Mouse (Mus musculus) urinary bladder, adult 2 months (tissue): ENCODE data around the gene Cldn2. TPM values are rescaled to one million over a fixed set of nuclear protein-coding genes. Genes with fewer than 3 reads are reported as not detected.
"Not testable (repeated sequence)": the region's sequence is repeated elsewhere in the genome, so short reads cannot be mapped to it uniquely, and the experiment has no call there.

Experiments used
- DNase-seq: peaks from one replicate; pipeline ENCODE4 v3.0.0; 2022; ENCODE audit warnings: low spot score
- polyA plus RNA-seq: library from polyadenylated mRNA; depleted of rRNA; stranded (reverse); fragments of >200 nt; gene quantifications from 2 replicates; pipeline ENCODE4 v1.2.3, GENCODE M21; 2012; rRNA removed

Cldn2 gene
- polyA plus RNA-seq: 0.06 and 0.10 TPM in 2 replicates

DNA sequence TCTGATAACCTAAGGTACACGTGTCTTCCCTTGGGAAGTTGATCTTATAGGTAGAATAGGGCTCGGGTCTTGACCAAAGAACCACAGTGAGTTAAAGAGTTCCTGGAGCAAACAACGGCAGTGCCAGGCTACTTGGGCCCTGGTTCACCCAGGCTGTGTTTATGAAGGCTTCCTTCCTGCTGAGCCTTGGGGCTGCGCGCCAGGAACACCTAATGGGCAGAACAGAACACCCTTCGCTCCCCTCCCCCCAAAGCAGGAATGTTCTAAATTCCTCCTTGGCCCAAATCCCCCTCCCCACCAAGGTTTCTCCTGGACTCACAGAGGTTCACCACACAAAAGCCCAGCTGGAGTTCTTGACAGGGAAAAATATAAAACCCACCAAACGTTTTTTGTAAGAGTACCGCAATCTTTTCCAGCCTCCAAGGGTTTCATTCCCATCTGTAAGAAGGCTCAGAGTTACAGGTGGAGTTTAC is at the start of gene Cldn2:
Gene Cldn2 (plus strand): TSS at position 423 of the 473 bp plus-strand sequence.
- no peak for DNase-seq

DNA sequence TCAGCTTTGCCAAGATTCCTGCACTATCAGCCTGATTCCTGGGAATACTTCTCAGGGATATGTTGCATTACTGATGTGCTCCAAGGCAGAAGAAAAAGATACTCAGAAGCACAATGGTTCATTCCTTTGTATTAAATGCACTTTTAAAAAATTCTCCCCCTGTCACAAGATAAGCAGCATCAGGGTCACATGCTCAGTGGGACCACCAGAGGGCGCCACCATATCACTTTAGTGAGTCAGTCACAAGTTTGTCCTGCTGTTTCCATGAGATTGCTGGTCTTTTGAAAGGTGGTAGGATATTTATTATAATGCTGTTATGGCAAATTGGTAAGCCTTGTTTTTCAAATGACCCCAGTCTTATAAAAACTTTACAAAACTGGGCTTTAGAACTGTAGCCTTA is 48.8 kb upstream of the Cldn2 start:
- DNase-seq: no peak

DNA sequence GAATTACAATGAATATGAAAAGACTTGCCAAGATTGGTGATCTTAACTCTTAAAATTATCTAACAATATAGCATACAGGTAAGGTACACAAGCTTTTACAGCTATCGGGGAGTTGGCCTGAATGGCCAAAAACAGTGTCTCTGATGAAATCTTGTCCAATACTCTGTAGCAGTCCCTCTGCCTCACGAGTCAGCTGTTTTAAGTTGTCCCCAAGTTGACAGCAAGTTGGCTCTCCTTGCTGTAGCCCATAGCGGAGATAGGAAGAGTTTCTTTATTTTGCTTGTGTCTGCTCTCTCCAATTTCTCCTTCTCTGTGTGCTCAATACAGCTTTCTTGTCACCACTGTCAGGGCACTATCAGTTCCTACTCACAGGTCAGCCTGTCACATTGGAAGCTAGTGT is 42.0 kb upstream of the Cldn2 start:
- not testable (repeated sequence) for DNase-seq

DNA sequence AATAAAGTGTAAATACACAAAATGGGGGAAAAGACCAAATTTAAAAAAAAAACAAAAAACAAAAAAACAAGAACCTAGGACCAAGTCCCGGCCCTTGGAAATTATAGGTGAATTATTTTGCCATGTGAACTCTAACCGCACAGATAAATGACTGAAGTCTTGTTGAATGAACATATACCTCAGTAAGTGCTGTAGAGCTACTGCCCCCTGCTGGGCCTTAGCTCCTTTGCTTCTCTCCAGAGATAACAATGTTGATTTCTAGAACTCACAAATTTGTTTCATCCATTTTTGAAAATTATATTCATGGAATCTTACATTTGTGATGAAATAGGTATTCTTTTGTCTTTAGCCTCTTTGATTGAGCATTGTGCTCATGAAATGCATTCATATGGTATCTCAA is 38.1 kb upstream of the Cldn2 start:
- no peak for DNase-seq

DNA sequence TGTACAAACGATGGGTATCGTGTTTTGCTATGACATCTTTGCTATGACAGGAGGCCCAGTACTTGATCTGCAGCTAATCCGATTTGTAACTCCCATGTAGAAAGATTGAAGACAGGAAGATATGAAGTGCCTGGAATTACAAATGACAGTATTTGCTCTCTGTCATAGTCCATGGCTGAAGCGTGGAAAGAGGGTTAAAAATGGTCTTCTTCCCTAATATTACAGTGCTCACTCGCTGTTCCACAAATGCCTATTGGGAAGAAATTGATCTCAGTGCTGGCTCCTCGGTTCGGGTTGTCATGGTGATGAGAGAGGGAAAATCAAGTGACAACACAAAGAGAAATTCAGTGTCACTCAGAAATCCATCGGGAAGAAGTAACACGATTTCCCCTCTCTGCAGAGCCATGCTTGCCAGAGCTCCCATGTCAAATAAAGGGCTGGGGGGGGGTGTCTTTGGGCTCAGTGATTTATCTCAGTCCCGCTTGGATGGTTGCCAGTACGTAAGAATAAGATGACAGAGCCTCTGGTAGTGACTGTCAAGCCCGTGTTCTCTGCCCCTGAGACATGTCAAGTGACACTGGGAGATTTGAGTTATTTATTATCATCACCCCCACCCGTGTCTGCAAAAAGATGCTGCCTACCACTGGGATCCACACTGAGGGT is 30.5 kb upstream of the Cldn2 start:
- no peak for DNase-seq

DNA sequence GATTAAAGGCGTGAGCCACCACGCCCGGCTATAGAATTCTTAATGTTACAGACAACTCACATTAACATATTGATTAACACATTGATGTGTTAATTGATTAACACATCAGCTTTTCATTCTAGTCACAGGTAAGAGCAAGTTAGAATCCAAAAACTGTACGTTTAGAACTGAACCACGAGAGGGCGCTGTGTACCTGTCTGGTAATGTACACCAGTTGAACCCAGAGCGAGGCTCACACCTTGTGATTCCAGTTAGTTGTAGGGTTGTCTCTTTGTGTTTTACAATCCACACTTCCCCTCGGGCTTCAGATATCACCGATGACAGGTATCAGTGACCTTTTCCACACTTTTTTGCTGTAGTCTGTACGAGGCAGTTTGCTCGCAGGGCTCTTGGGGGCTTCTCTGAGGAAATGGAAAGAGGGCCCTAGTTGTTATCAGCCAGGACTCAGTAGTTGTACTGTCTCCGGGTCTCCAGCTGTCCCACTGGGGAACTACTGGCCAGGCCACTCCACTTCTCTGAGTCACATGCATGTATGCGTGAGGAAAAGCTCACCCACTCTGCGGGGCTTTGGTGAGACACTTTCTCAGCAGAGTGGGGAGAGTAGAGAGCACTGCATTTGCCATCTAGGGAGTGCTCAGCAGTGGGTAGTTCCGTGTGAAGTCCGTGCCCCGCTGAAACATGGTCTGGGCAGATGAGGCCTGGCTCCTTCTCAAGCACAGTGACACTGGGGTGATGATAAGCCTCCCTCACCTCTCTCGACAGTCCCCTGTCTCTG is 26.1 kb upstream of the Cldn2 start:
- DNase-seq: no peak

DNA sequence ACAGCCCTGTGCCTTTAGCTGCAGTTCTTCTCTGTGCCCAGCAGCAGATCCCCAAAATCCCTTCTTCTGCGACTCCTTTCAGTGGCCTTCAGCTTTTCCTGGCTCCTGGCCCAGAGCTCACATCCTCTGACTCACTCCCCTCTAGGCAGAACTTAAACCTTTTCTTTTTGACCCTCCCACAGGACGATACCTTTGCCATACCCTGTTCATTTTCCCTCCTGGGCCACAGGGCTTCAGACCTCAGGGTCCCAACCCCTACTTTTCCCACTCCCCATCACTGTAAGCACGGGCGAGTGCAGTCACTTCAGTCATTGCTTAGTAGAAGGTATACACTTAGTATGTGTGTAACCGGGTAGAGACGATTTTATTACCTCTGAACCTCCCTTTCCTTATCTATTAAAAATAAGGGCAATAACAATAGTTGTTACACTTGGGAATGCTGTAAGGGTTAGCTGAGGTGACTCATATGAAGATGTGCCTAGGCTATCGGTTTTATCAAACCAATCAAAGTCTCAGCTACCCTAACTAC is 25.5 kb upstream of the Cldn2 start:
- no peak for DNase-seq

DNA sequence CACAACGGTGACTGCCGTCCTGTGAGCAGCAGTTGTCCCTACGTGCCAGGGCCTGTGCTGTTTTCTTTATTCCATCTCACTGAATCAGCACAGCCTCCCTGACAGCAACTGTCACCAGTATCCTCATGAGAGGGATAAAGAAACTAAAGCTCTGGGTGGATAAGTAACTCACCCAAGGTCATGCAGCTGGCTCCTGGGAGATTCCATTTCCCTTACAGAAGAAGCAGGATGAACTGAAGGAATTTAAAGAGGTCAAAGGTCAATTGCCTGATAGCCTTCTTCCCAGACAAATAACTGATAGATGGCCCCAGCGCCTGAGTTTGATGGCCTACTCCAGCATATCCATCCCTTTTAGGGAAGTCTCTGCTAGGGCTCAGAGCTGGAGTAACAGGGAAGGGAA is 23.3 kb upstream of the Cldn2 start:
- DNase-seq: no peak

DNA sequence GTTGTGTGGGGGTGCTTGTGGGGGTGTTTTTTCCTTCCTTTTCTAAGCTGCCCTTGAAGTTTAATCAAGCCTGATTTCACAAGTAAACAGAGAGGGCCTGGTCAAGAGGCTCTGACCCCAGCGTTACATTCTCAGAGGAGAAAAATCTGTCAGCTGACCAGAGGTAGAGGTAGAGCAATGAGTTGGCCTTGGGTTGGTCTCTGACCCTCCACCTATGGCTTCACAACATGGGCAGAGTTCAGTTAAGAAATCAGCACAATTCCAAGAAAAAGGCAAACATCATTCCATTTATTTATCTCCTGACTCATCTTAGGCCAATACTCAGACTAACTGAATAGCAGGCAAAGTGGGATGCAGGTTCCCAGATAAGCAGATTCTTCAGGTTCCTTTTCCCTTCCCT is 21.7 kb upstream of the Cldn2 start:
- DNase-seq: no peak

DNA sequence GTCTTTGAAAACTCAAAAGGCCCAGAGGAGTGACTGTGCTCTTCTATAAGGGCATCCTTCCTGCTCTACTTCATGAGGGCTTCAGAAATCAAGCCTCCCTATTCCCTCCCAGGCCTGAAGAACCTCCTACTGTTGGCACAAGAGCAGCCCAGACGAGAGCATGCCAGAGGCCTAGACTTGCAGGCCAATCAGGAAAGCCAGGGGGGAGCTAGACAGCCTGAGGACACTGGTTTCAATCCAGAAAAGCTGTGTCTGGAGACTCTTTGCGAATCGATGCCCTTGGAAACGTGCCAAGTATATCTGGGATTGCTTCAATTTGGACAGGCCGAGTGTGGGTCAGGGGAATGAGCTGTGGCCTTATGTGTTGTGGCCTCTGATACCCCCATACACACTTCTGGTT is 21.2 kb upstream of the Cldn2 start:
- DNase-seq: no peak

DNA sequence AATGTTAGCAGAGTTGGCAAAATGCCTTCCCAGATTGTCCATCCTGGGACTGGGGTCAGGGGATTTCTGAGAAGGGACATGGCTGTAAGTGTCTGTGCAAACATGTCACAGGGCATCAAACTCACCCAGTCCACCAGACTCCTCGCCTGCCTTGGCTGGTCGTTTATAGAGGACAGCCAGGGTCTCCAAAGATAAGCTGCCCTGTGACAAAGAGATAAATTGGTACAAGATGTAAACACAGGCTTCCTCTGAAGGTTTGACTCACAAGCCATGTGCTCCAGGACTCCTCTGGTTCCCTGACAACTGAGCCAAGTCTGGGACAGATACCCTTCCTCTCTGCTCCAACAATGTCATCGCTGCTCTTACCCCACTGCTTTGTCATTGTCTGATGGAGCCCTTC is 19.6 kb upstream of the Cldn2 start:
- DNase-seq: no peak

DNA sequence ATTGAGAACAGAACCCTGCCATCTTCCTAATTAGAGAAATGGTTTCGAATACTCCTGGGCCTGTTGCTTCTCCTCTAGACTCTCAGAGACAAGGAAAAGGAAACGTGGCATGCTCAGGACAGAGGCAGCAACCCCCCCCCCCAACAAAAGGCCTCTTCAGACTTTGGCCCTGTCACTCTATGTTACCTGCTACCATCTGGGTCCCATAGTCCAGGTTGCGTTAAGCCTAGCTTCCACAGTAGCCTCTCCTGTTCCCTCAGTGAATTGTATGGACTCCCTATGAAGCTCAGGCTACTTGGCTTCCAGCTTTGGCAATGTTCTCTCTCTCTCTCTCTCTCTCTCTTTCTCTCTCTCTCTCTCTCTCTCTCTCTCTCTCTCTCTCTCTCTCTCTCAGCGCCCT is 19.1 kb upstream of the Cldn2 start:
- DNase-seq: no peak

DNA sequence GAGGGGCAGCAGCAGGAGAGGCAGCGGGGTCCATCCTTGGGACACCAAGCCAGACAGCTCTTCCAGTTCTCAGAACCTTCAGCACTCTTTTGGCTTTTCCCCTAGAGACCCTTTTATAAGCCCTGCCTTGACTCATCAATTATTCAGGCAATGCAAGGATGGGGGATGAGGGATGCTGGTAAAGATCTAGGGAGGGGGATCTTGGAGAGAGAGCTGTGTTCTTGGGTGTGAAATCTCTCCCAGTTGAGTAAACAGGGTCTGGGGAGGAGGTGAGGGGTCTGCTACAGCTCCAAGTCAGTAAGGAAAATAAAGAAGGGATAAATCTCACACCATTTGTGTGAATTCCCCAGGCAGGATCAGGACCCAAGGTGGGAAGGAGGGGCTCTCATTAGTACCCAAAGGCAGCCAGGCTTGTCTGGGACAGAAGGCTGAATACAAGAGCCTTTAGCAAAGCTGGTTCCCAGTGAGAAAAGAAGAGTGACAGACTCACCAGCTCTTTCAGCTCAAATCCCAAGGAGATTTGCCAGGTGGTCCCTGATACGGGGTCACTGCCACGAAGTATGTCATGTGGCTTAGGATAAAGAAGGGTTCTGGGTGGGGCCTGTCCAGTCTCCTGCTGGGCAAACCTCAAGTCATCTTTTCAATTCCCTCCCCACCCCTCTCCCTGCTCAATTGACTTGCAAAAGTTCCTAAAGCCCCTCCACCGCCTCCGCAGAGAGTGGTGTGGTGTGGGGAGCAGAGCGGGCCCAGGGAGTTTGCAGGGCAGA is 18.2 kb upstream of the Cldn2 start, which contains the start of gene Ripply1:
Gene Ripply1 (minus strand): TSS at position 76 of the 767 bp plus-strand sequence.
- DNase-seq: no peak

DNA sequence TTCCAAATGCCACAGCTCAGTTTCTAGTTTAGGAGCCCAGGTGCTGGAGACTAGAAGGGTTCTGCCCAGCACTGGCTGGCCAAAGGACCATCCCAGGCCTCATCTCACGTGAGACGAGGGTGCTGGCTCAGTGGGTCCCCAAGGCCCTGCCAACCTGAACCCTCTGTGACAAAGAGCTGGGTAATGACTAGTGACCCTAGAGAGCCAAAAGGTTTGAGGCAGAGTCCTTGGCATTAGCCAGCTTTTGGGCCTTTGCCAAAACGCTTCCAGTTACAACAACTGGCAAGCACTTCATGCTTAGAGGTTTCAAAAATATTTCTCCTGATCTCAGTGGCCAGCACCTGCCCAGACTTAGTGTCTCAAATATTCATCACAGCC is 17.6 kb upstream of the Cldn2 start:
- no peak for DNase-seq

DNA sequence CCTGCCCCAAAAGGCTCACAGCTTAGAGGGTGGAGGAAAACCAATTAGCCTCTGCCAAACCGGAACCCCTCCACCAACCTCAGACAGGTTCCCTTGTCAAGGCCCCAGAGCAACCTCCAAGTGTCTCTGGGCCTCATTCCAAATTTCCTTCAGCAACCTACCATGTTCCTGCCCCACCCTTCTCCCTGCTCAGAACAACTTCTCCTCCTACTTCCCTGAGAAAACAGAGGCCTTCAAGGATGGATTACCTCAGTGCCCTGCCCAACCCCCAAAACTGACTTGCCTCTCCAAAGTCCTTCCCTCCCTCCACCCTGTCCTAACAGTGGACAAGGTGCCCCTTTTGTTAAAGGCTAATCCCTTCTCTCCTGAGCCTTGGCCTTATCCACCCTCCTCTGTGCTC is 14.9 kb upstream of the Cldn2 start:
- no peak for DNase-seq

DNA sequence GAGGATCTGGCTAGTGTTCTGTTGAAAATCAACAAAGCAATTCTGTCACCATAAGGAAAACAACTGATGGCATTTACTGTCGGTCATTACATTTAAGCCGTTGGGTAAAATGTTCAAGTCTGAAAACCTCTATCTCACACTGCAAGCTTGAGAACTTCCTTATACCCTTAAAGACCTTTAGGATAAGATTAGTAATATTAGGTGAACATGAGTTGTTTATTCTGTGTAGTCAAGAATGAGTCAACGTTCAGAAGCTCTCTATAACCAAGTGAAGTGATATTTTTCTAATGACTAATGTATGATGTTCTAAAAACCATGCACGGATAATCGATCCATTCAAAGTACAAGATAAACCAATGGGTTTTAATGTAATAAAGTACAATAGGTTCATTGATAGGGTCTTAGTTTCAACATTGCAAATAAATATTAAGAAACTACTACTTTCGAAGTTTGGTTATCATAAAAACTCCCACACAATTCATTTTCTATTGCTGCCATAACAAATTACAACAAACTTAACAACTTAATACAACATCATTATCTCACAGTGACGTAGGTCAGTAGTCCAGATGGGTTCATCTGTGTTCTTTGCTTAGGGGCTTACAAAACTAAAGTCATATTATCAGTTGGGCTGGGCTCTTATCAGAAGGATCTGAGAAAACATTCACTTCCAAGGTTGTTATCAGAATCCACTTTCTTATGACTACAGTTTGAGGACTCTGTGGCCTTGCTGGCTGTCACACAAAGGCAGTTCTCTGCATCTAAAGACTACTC is 6.4 kb upstream of the Cldn2 start:
- DNase-seq: no peak

DNA sequence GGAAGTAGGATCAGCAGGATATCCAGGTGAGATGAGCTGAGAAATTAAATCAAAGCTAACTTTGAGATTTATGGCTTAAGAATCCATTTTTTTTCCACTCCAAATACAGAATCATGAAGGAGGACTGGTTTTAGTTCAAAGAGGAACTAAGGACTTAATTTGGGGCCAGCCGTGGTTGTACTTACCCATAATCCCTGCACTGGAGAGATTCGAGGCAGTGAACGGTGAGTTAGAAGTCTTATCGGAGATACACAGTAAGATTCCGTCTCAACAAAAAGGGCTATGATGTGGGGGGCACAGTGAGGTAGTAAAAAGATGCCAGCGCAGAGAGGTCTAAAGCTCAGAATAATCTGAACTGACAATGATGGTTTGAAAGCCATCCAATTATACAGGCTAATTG is 4.6 kb upstream of the Cldn2 start:
- no peak for DNase-seq

DNA sequence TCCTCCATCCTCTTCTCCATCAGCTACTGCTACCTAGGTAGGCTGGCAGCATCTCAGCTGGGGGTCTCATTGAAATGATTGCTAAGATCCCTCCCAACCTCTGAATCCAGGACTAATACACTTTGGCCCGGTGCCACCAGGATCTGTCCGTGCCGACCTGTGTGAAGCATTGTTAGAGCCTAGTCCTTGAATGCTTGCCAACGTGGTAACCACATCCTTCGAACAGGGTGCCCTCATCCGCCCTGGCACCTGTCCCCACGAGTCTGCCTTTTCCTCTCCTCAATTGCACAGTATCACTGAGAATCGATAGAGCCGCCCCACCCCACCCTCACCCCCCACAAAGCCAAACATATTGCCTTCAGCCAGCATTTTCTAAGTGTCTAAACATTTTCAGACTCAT is 2.8 kb upstream of the Cldn2 start:
- DNase-seq: no peak

DNA sequence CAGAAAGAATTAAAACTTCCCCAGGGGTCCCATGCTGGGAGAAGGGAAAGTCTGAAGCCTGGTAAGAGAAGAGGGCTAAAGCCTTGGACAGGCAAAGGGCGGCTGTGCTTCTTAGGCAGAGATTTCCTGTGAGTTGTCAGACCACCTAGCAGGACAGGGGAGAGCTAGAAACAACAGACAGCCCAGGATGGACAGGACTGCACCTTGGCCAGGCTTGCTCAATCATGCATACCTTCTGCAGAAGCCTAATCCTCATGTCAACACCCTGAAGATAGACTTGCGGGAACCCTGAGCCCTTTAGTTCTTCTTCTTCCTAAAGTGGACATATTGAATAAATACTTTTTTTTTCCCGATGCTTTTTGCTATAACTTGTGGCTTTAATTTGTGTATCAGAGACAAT is 675 bp upstream of the Cldn2 start:
- no peak for DNase-seq

DNA sequence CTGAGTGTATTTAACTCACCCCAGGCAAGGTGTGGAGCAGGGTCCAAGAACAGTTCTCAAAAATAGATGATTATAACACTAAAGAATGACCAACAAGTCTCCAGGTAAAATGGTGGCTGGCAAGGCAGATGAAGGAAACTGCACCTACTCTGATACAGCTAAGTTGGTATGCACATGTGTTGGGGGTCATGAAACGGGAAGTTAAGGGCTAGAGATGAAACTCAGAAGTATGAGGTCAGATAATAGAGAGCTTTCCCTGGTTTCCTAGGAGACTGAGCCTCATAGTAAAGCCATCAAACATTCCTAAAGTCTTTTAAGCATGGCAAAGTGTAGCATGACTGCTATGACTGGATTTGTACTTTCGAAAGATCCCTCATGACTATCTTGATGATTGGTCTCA is 2.4 kb downstream of the Cldn2 start:
- no peak for DNase-seq

DNA sequence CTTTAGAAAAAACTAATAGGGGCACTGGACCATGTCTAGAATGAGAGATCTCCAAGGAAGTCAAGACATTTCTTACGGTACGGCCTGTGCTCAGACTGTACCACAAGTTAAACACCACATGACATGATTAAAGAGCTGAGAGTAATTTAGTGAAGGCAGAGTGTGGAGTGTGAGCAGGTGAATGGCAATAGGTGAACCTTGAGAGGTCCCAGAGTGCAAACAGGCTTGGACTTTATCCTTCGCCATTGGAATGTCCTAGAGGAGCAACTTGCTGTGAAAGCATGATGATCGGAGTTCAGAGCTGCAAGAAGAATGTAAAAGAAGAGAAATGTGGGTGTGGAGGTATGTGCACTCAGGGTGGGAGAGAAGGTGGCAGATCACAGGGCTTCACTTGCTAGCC is 5.3 kb downstream of the Cldn2 start:
- no peak for DNase-seq

DNA sequence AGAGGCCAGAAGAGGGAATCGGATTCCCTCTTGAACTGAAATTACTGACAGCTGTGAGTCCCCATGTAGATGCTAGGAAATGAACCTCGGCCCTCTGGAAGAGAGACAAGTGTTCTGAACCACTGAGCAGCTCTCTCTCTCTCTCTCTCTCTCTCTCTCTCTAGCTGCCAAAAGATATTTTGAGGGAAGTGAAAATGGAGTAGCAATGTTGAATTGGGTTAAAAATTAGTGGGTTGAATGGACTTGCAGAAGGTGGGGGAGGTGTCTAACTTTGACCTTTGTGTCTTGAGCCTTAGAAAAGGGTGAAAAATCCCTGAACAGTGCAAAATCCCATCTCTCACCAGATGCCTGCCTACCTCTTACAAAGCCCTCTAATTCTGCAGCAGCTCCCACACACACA is 6.8 kb downstream of the Cldn2 start:
- no peak for DNase-seq
